Mouse (Mus musculus): ENCODE measurements around the gene Atxn7l1. TPM values are rescaled to one million over a fixed set of nuclear protein-coding genes. Genes with fewer than 3 reads are reported as not detected.

Atxn7l1 gene
- total RNA-seq, 2 experiments from 2014 or later, result 63.2 to 64.8 TPM

- DNase-seq (ENCODE audit: extremely low spot score in 1 of 2, low spot score in 2 of 2), result no peak
- no peak for TF ChIP-seq CTCF (IDR thresholded peaks at IDR 0.05)
- intact Hi-C loops (cut with DNase I), result no loop called here
- H3K27ac ChIP-seq, result no peak overlapping the region
- H3K4me3 ChIP-seq, result no peak overlapping the region
Observed at GRCm38 (mm10) chr12:33174171-33174570, 26.7 kb downstream of the Atxn7l1 start.

GRCm38 (mm10) chr12:33174675-33175357 lies 27.3 kb downstream of the Atxn7l1 start:
- no peak for DNase-seq (ENCODE audit: extremely low spot score in 1 of 2, low spot score in 2 of 2)
- intact Hi-C loops (cut with DNase I), result no loop called here
- TF ChIP-seq CTCF (IDR thresholded peaks at IDR 0.05), result no peak
- Histone ChIP-seq H3K27ac (no peak overlapping the region), H3K4me3 (no peak overlapping the region)

GRCm38 (mm10) chr12:33175621-33176554 lies 28.4 kb downstream of the Atxn7l1 start:
- TF ChIP-seq CTCF (IDR thresholded peaks at IDR 0.05), result no peak
- no peak overlapping the region; the same call in 1 of the 2 replicates for H3K27ac ChIP-seq
- no peak overlapping the region for H3K4me3 ChIP-seq
- no peak for DNase-seq (ENCODE audit: extremely low spot score in 1 of 2, low spot score in 2 of 2)
- intact Hi-C loops (cut with DNase I), result no loop called here

- no peak overlapping the region; the same call in 1 of the 2 replicates for H3K27ac ChIP-seq
Observed at GRCm38 (mm10) chr12:33176555-33176900, 29.0 kb downstream of the Atxn7l1 start.

GRCm38 (mm10) chr12:33180421-33180820 lies 32.9 kb downstream of the Atxn7l1 start:
- no peak for TF ChIP-seq CTCF (IDR thresholded peaks at IDR 0.05)
- no peak for DNase-seq (ENCODE audit: extremely low spot score in 1 of 2, low spot score in 2 of 2)
- no peak overlapping the region for H3K27ac ChIP-seq
- intact Hi-C loops (cut with DNase I), result no loop called here
- H3K4me3 ChIP-seq, result no peak overlapping the region

More at GRCm38 (mm10) chr12:33176555-33176900, 29.0 kb downstream of the Atxn7l1 start:
- intact Hi-C loops (cut with DNase I), result no loop called here
- no peak for TF ChIP-seq CTCF (IDR thresholded peaks at IDR 0.05)
- DNase-seq (ENCODE audit: extremely low spot score in 1 of 2, low spot score in 2 of 2), result no peak
- no peak overlapping the region for H3K4me3 ChIP-seq

GRCm38 (mm10) chr12:33181875-33182274 lies 34.4 kb downstream of the Atxn7l1 start:
- no peak for TF ChIP-seq CTCF (IDR thresholded peaks at IDR 0.05)
- intact Hi-C loops (cut with DNase I), result no loop called here
- no peak overlapping the region for H3K27ac ChIP-seq
- H3K4me3 ChIP-seq, result no peak overlapping the region
- no peak for DNase-seq (ENCODE audit: extremely low spot score in 1 of 2, low spot score in 2 of 2)

- H3K27ac ChIP-seq, result no peak overlapping the region
- no peak overlapping the region for H3K4me3 ChIP-seq
- intact Hi-C loops (cut with DNase I), result no loop called here
- DNase-seq (ENCODE audit: extremely low spot score in 1 of 2, low spot score in 2 of 2), result no peak
- no peak for TF ChIP-seq CTCF (IDR thresholded peaks at IDR 0.05)
Observed at GRCm38 (mm10) chr12:33182428-33183137, 35.1 kb downstream of the Atxn7l1 start.

- Histone ChIP-seq H3K27ac (no peak overlapping the region), H3K4me3 (no peak overlapping the region)
- TF ChIP-seq CTCF (IDR thresholded peaks at IDR 0.05), result no peak
- no peak for DNase-seq (ENCODE audit: extremely low spot score in 1 of 2, low spot score in 2 of 2)
- intact Hi-C loops (cut with DNase I), result no loop called here
Observed at GRCm38 (mm10) chr12:33183138-33183627, 35.7 kb downstream of the Atxn7l1 start.

- DNase-seq (ENCODE audit: extremely low spot score in 1 of 2, low spot score in 2 of 2), result no peak
- intact Hi-C loops (cut with DNase I), result no loop called here
- H3K4me3 ChIP-seq, result no peak overlapping the region
- H3K27ac ChIP-seq, result no peak overlapping the region
- TF ChIP-seq CTCF (IDR thresholded peaks at IDR 0.05), result no peak
Observed at GRCm38 (mm10) chr12:33184137-33184536, 36.6 kb downstream of the Atxn7l1 start.

GRCm38 (mm10) chr12:33185046-33185445 lies 37.6 kb downstream of the Atxn7l1 start:
- intact Hi-C loops (cut with DNase I), result no loop called here
- Histone ChIP-seq H3K4me3 (no peak overlapping the region), H3K27ac (no peak overlapping the region)
- no peak for TF ChIP-seq CTCF (IDR thresholded peaks at IDR 0.05)
- no peak for DNase-seq (ENCODE audit: extremely low spot score in 1 of 2, low spot score in 2 of 2)

- Histone ChIP-seq H3K27ac (no peak overlapping the region), H3K4me3 (no peak overlapping the region)
- intact Hi-C loops (cut with DNase I), result no loop called here
- no peak for DNase-seq (ENCODE audit: extremely low spot score in 1 of 2, low spot score in 2 of 2)
- no peak for TF ChIP-seq CTCF (IDR thresholded peaks at IDR 0.05)
Observed at GRCm38 (mm10) chr12:33186331-33186730, 38.8 kb downstream of the Atxn7l1 start.

- no peak for DNase-seq (ENCODE audit: extremely low spot score in 1 of 2, low spot score in 2 of 2)
- Histone ChIP-seq H3K4me3 (no peak overlapping the region), H3K27ac (no peak overlapping the region)
- intact Hi-C loops (cut with DNase I), result no loop called here
- no peak for TF ChIP-seq CTCF (IDR thresholded peaks at IDR 0.05)
Observed at GRCm38 (mm10) chr12:33190133-33190532, 42.6 kb downstream of the Atxn7l1 start.

Data from left cerebral cortex, adult 2 months (tissue).